Mouse (Mus musculus) lung, adult 2 months (tissue): Measurements from ENCODE around the gene Kif16b.

Experiments used
- CTCF ChIP-seq: fragments of 200-500 bp; IDR thresholded peaks from 2 replicates; pipeline ENCODE4 v1.5.1; 2011; ENCODE audit warnings: mild to moderate bottlenecking, low read length, control low read depth; ENCODE audit not compliant: insufficient read depth
- POLR2A ChIP-seq: fragments of 200-500 bp; IDR thresholded peaks from 2 replicates; pipeline ENCODE4 v1.6.1; 2011; ENCODE audit warnings: low read depth, mild to moderate bottlenecking, control low read depth, low read length, borderline replicate concordance; ENCODE audit errors: extremely low read depth

- TF ChIP-seq CTCF: no peak
- TF ChIP-seq POLR2A: no peak
Measured at GRCm38 (mm10) chr2:142732370-142732769, 169.0 kb downstream of the Kif16b start.
